ENCODE assay signal across 8 mouse cellular contexts in the genomic region with DNA sequence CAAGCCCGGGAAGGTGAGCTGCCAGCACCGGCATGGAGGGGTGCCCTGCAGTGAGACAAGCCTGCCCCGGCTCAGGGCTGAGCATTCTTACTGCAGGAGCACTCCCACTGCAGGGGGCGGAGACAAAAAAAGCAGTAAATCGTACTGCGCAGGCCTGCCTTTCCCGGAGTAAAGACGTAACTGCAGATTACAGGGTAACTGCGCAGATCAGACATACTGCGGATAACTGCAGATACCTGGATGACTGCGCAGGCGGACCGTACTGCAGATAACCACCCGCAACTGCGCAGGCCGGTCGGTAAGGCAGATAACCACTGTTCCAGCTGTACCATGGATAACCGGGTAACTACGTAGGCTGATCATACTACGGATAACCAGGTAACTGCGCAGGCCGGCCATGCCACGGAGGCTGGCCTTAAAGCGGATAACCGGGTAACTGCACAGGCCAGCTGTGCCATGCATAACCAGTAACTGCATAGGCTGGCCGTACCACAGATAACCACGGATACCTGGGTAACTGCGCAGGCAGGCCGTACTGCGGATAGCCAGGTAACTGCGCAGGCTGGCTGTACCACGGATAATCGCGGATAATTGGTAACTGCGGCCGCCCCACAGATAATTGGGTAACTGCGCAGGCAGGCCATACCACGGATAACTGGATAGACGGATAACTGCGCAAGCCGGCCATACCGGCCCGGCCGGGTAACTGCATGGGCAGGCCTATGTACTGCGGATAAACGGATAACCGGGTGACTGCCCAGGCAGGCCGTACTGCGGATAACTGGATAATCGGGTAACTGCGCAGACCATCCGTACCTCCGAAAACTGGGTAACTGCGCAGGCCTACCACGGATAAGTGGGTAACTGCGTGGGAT. TPM values are rescaled to one million over a fixed set of nuclear protein-coding genes. Genes with fewer than 3 reads are reported as not detected.
A peak's percentile ranks its signal among the peaks of the same experiment; 100 is the strongest.
DNase-seq lines count a peak whose midpoint lies in the region; ATAC-seq lines count a peak whose summit lies in the region.

A gene (plus strand): TSS at position 171 of the 875 bp plus-strand sequence.

- peak; percentile 95 for DNase-seq in brain, adult 2 months (ENCODE audit: low read depth, low spot score)
- DNase-seq in liver, embryonic 13.5 days: peak; percentile 80
- DNase-seq in natural killer cell, adult 2 months (ENCODE audit: low spot score in 2 of 2): peak; percentile 44 to 57

- H3K9ac ChIP-seq in heart, embryonic 12.5 days: peak within 1 kb of the TSS; percentile 79
- H3K9ac ChIP-seq in kidney, embryonic 16.5 days (replicated peaks; ENCODE audit: low read length): peak within 1 kb of the TSS; percentile 73
- H3K9ac ChIP-seq in liver, embryonic 13.5 days: peak within 1 kb of the TSS; percentile 80
- H3K9ac ChIP-seq in stomach, embryonic 15.5 days: peak within 1 kb of the TSS; percentile 19; the same call in 1 of the 2 replicates

- WGBS in heart, embryonic 12.5 days: 51% methylated on average over 56 of the region's 56 CpGs
- 49% methylated on average over 56 of the region's 56 CpGs for WGBS in kidney, embryonic 16.5 days
- WGBS in liver, embryonic 13.5 days (ENCODE audit: insufficient replicate concordance): 44% methylated on average over 56 of the region's 56 CpGs
- 48% methylated on average over 56 of the region's 56 CpGs for WGBS in stomach, embryonic 15.5 days

- H3K4me3 ChIP-seq in heart, embryonic 12.5 days: peak within 1 kb of the TSS; percentile 68
- H3K4me3 ChIP-seq in kidney, embryonic 16.5 days (ENCODE audit: low read length): peak within 1 kb of the TSS; percentile 65
- H3K4me3 ChIP-seq in liver, embryonic 13.5 days (replicated peaks): peak within 1 kb of the TSS; percentile 71
- H3K4me3 ChIP-seq in stomach, embryonic 15.5 days (replicated peaks): peak within 1 kb of the TSS; percentile 55

- H3K4me2 ChIP-seq in heart, embryonic 12.5 days: peak within 1 kb of the TSS; percentile 94
- H3K4me2 ChIP-seq in kidney, embryonic 16.5 days (replicated peaks; ENCODE audit: low read depth, low read length): peak within 1 kb of the TSS; percentile 73
- H3K4me2 ChIP-seq in liver, embryonic 13.5 days: peak within 1 kb of the TSS; percentile 79
- H3K4me2 ChIP-seq in stomach, embryonic 15.5 days: peak within 1 kb of the TSS; percentile 64

- H3K36me3 ChIP-seq in heart, embryonic 12.5 days: peaks cover 60% of the 10 kb centered on the region
- peaks cover 52% of the 10 kb centered on the region for H3K36me3 ChIP-seq in kidney, embryonic 16.5 days (ENCODE audit: insufficient read depth, low read length)
- peaks cover 31% of the 10 kb centered on the region for H3K36me3 ChIP-seq in liver, embryonic 13.5 days
- peaks cover 9% of the 10 kb centered on the region; the same call in 1 of the 2 replicates for H3K36me3 ChIP-seq in stomach, embryonic 15.5 days

- ATAC-seq in CD4-positive, CD25-positive, alpha-beta regulatory T cell, adult 4 months: peak; percentile 76
- ATAC-seq in erythroblast, adult 5-6 weeks (replicated peaks; ENCODE audit: low FRiP score, poor library complexity, severe bottlenecking): peak; percentile 76
- ATAC-seq in heart, embryonic 12.5 days (ENCODE audit: insufficient number of reproducible peaks, low FRiP score): peak; percentile 82
- ATAC-seq in kidney, embryonic 16.5 days (ENCODE audit: low FRiP score, low TSS enrichment): peak; percentile 85
- peak; percentile 90 for ATAC-seq in liver, embryonic 13.5 days (ENCODE audit: low read depth)
- peak; percentile 89 for ATAC-seq in stomach, embryonic 15.5 days (ENCODE audit: insufficient read depth, low FRiP score, low read depth)

- H3K4me1 ChIP-seq in heart, embryonic 12.5 days (replicated peaks): peaks cover 16% of the 10 kb centered on the region
- H3K4me1 ChIP-seq in kidney, embryonic 16.5 days (ENCODE audit: insufficient read depth, low read length): peaks cover 18% of the 10 kb centered on the region
- peaks cover 40% of the 10 kb centered on the region for H3K4me1 ChIP-seq in liver, embryonic 13.5 days (replicated peaks)
- 0 out of 2 replicates have a peak, but pooled peaks cover 7% of the 10 kb centered on the region for H3K4me1 ChIP-seq in stomach, embryonic 15.5 days

- H3K27ac ChIP-seq in heart, embryonic 12.5 days (ENCODE audit: poor library complexity, severe bottlenecking): peak within 1 kb of the TSS; percentile 82
- peak within 1 kb of the TSS; percentile 83 for H3K27ac ChIP-seq in kidney, embryonic 16.5 days (ENCODE audit: low read length)
- H3K27ac ChIP-seq in liver, embryonic 13.5 days: peak within 1 kb of the TSS; percentile 99
- peak within 1 kb of the TSS; percentile 71 for H3K27ac ChIP-seq in stomach, embryonic 15.5 days

- no peaks in the 10 kb centered on the region for H3K27me3 ChIP-seq in heart, embryonic 12.5 days (replicated peaks)
- no peaks in the 10 kb centered on the region for H3K27me3 ChIP-seq in kidney, embryonic 16.5 days (ENCODE audit: insufficient read depth, low read length)
- no peaks in the 10 kb centered on the region for H3K27me3 ChIP-seq in liver, embryonic 13.5 days
- no peaks in the 10 kb centered on the region for H3K27me3 ChIP-seq in stomach, embryonic 15.5 days (replicated peaks)

- H3K9me3 ChIP-seq in heart, embryonic 12.5 days (replicated peaks): peaks cover 42% of the 10 kb centered on the region
- peaks cover 52% of the 10 kb centered on the region for H3K9me3 ChIP-seq in kidney, embryonic 16.5 days (ENCODE audit: low read length)
- H3K9me3 ChIP-seq in liver, embryonic 13.5 days (replicated peaks): peaks cover 10% of the 10 kb centered on the region
- H3K9me3 ChIP-seq in stomach, embryonic 15.5 days: no peaks in the 10 kb centered on the region

RNA-seq across cellular contexts. Expression of the gene that starts here (rescaled TPM):
- polyA plus RNA-seq in CD4-positive, CD25-positive, alpha-beta regulatory T cell, adult 4 months (2017; shearing (Covaris generic)): 10 to 100 TPM in 1 of 2 experiments, 1 to 10 TPM in 1; 8.2 to 10.2 TPM
- 103 and 104 TPM in 2 replicates for total RNA-seq in erythroblast, adult 5-6 weeks (2015; ENCODE audit: low replicate concordance)
- 198 and 259 TPM in 2 replicates for total RNA-seq in erythroblast, adult 5-6 weeks (2017; ENCODE audit: low replicate concordance)
- 2.3 and 3.2 TPM in 2 replicates for polyA plus RNA-seq in heart, embryonic 12.5 days (2016; fragmentation: Nextera tagmentation; extraction: Ambion mirVana)
- 3.7 and 3.8 TPM in 2 replicates for polyA plus RNA-seq in kidney, embryonic 16.5 days (2015; fragmentation: Nextera tagmentation; extraction: Ambion mirVana)
- 2.2 and 2.8 TPM in 2 replicates for polyA plus RNA-seq in liver, embryonic 13.5 days (2015; fragmentation: Nextera tagmentation; extraction: Ambion mirVana)
- polyA plus RNA-seq in stomach, embryonic 15.5 days (2015; fragmentation: Nextera tagmentation; extraction: Ambion mirVana): 2.5 and 2.7 TPM in 2 replicates

Comparison
In these comparisons a context has a peak if more than half of its experiments do, and no peak if none do; other contexts are left out.
1. Peak in every context shown above with its lines: DNase-seq, ATAC-seq, H3K4me3 ChIP-seq and H3K27ac ChIP-seq.
2. H3K9ac ChIP-seq: peak in every context shown above with its lines; median percentile 80 in liver, embryonic 13.5 days; 79 in heart, embryonic 12.5 days; 73 in kidney, embryonic 16.5 days; 19 in stomach, embryonic 15.5 days.